Mouse (Mus musculus) liver, embryonic 12.5 days (tissue): ENCODE measurements at regions not wholly inside any gene's neighbourhood (a gene's known extent, or its start where the extent isn't known, plus 50 kb on each side); places are given as distances from the start of the nearest gene placed in this dataset.

ENCODE experiments used
- ATAC-seq: fragments of 200-750 bp; cut with Nextera tagmentation; 2 replicates; pipeline ENCODE4 v1.8.0; 2017; ENCODE audit warnings: moderate number of reproducible peaks, mild to moderate bottlenecking, moderate library complexity
- H3K27ac ChIP-seq: fragments of 300-500 bp; sonication (generic); 2 replicates; pipeline ENCODE4 v1.5.1; 2016; ENCODE audit warnings: mild to moderate bottlenecking
- H3K27me3 ChIP-seq: fragments of 300-500 bp; sonication (generic); replicated peaks from 2 replicates; pipeline ENCODE4 v1.6.1; 2016; ENCODE audit warnings: mild to moderate bottlenecking, moderate library complexity
- H3K36me3 ChIP-seq: fragments of 300-500 bp; sonication (generic); 2 replicates; pipeline ENCODE4 v1.6.1; 2016; ENCODE audit warnings: mild to moderate bottlenecking, moderate library complexity
- H3K4me1 ChIP-seq: fragments of 300-500 bp; sonication (generic); 2 replicates; pipeline ENCODE4 v1.6.1; 2016
- H3K4me2 ChIP-seq: fragments of 300-500 bp; sonication (generic); 2 replicates; pipeline ENCODE4 v1.6.1; 2016; ENCODE audit warnings: mild to moderate bottlenecking, moderate library complexity
- H3K4me3 ChIP-seq: fragments of 300-500 bp; sonication (generic); 2 replicates; pipeline ENCODE4 v1.5.1; 2016; ENCODE audit warnings: mild to moderate bottlenecking, moderate library complexity
- H3K9ac ChIP-seq: fragments of 300-500 bp; sonication (generic); 2 replicates; pipeline ENCODE4 v1.6.1; 2016; ENCODE audit warnings: mild to moderate bottlenecking, moderate library complexity
- H3K9me3 ChIP-seq: fragments of 300-500 bp; sonication (generic); replicated peaks from 2 replicates; pipeline ENCODE4 v1.6.1; 2016; ENCODE audit warnings: mild to moderate bottlenecking, moderate library complexity
- WGBS: fragments of 180-500 bp; shearing (Covaris S2); methylation state at CpG from one replicate; pipeline ENCODE4 v1.1.7; 2016; ENCODE audit not compliant: insufficient replicate concordance; 5-methylcytosine and 5-hydroxymethylcytosine counted together

DNA sequence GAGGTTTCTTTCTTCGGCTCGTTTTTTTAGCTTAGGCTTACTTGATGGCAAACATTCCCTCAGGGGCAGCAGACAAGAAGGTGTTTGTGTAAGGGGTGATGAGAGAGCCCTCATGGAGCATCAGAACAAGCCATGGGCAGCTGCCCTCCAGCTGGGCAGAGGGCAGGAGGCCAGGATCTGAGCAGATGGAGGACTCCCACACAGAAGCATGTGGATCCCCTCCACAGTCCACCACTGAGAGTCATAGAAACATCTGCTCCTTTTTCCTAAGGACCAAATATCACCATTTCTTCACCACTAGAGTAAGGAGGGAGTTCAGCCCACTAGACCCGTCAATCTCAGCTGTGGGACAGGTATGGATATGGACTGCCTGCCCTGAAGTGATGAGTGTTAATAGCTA is 214.4 kb downstream of the Qk start:
- no peak overlapping the region for H3K9ac ChIP-seq
- H3K4me1 ChIP-seq: no peaks in the 10 kb centered on the region
- H3K27me3 ChIP-seq: no peaks in the 10 kb centered on the region
- no peak overlapping the region for H3K4me2 ChIP-seq
- no peak overlapping the region for H3K27ac ChIP-seq
- no peak for ATAC-seq
- 68% methylated on average over 3 of the region's 3 CpGs for WGBS
- H3K4me3 ChIP-seq: no peak overlapping the region
- H3K36me3 ChIP-seq: no peaks in the 10 kb centered on the region
- H3K9me3 ChIP-seq: no peaks in the 10 kb centered on the region

DNA sequence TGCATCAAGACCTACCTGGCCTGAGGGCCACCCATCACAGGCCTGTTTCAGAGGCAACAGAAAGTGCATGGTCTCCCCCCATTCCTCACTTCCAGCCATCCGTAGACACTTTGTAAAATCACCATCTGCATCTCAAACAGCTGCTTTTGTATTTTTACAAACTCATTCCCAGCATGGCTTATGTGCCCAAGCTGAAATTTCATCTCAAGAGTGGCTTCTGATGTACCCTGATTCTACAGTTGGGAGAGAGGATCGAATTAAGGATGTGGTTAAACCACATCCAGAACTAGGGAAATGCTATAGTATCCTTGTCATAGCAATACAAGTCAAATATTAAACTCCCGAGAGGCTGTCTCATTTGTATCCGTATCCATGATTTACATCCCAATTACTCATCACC is 221.5 kb downstream of the Qk start:
- peaks cover 2% of the 10 kb centered on the region; the same call in 1 of the 2 replicates for H3K4me1 ChIP-seq
- H3K9me3 ChIP-seq: no peaks in the 10 kb centered on the region
- ATAC-seq: no peak
- no peak overlapping the region for H3K27ac ChIP-seq
- WGBS: 52% methylated on average over 4 of the region's 4 CpGs
- no peaks in the 10 kb centered on the region for H3K36me3 ChIP-seq
- no peak overlapping the region for H3K4me3 ChIP-seq
- no peak overlapping the region for H3K4me2 ChIP-seq
- no peak overlapping the region for H3K9ac ChIP-seq
- H3K27me3 ChIP-seq: no peaks in the 10 kb centered on the region

DNA sequence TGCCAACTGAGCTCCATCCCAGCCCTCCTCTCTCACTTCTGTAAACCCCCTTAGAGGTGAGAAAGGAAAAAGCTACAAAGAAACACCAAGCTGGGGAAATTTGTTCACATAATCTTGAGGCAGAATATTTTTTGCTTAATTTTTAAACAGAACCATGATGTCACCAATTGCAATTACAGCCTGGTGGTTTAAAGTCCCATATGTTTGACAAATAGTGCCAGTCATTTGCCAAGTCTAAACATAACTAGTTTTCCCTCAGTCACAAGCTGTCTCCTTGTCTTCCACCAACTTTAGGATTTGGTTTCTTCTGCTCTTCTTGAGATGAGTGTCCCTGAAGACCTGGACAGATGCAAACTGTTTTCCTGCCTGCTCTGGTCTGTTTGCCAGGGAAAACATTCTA is 222.0 kb downstream of the Qk start:
- H3K4me1 ChIP-seq: peaks cover 3% of the 10 kb centered on the region; the same call in 1 of the 2 replicates
- H3K36me3 ChIP-seq: no peaks in the 10 kb centered on the region
- no peak overlapping the region for H3K27ac ChIP-seq
- no peak for ATAC-seq
- H3K9ac ChIP-seq: no peak overlapping the region
- no peaks in the 10 kb centered on the region for H3K27me3 ChIP-seq
- H3K4me3 ChIP-seq: no peak overlapping the region
- no peak overlapping the region for H3K4me2 ChIP-seq
- H3K9me3 ChIP-seq: no peaks in the 10 kb centered on the region

DNA sequence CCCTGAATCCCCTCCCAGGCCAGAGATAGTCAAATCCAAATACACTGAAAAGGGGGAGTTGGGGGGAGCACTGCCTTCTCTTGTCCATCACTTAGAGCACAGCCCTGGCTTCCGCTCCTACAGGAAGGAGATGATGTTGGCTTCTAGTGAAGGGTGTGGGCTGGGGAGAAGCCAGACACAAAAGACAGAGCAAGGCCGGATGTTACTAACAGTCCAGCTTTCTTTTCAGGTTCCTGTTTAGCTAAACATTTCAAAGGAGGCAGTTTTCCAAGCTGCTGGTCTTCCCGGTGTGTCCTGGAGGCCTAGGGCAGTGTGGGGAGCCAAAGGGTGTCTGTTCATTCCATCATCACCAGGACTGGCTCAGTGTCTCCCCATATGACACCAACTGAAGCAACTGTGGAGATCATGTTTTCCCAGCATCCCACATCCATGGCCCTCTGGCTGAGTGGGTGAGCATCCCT is 223.8 kb downstream of the Qk start:
- Histone ChIP-seq H3K9ac (no peak overlapping the region), H3K27me3 (no peaks in the 10 kb centered on the region), H3K4me2 (no peak overlapping the region), H3K9me3 (no peaks in the 10 kb centered on the region), H3K27ac (no peak overlapping the region), H3K36me3 (no peaks in the 10 kb centered on the region), H3K4me3 (no peak overlapping the region), H3K4me1 (peaks cover 3% of the 10 kb centered on the region; the same call in 1 of the 2 replicates)
- 51% methylated on average over 3 of the region's 3 CpGs for WGBS
- no peak for ATAC-seq

DNA sequence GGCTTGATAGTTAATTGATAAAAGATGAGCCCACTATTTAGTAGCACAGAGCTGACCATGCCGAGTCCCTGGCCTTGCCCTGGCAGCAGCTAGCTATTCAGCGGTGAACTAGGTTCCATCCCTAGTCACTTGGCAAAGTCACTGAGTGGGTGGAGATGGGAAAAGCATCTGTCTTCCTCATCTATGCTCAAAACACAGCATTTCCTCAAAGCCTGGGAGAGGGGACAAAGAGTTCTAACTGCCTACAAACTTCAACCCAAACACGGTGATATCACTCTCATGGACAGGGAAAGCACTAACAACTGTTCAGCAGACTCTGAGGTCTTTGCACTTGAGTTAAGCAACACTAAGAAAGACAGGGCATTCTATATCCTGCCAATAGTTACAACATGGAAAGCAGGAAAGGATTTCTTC is 225.5 kb downstream of the Qk start:
- no peaks in the 10 kb centered on the region for H3K36me3 ChIP-seq
- H3K27ac ChIP-seq: no peak overlapping the region
- H3K4me1 ChIP-seq: peaks cover 3% of the 10 kb centered on the region; the same call in 1 of the 2 replicates
- WGBS: 54% methylated on average over 3 of the region's 3 CpGs
- no peak for ATAC-seq
- no peak overlapping the region for H3K9ac ChIP-seq
- H3K9me3 ChIP-seq: no peaks in the 10 kb centered on the region
- H3K27me3 ChIP-seq: no peaks in the 10 kb centered on the region
- no peak overlapping the region for H3K4me2 ChIP-seq
- H3K4me3 ChIP-seq: no peak overlapping the region

DNA sequence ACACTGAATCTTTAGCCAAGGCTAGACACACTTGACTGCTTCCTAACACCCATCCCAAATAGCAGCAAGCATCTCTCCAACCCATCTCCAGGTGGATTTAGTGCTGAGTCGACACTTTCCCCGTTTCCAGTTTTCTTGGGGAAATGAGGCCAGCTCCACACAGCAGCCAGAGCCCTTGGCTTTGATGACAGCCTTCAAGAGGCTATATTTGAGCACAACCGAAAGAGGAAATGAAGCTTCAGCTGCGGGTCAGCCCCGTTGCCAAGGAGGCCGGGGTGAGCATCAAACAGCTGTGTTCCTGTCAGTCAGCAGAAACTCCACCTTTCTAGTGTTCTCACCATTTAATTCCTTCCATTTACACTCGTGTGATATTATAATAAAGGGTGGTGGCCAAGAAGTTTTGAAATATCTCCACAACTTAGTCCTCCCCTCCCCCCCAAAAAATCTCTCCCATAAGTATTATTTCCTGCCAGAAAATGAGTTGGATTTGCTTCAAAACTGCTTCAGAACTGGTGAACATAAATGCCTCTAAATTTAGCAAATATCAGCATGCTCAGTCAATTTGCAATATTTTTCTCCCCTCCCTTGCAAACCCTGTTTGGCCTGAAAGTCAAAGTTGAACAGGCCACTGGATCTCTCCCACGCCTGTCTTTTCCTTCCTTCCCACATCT is 226.1 kb downstream of the Qk start:
- peaks cover 3% of the 10 kb centered on the region; the same call in 1 of the 2 replicates for H3K4me1 ChIP-seq

DNA sequence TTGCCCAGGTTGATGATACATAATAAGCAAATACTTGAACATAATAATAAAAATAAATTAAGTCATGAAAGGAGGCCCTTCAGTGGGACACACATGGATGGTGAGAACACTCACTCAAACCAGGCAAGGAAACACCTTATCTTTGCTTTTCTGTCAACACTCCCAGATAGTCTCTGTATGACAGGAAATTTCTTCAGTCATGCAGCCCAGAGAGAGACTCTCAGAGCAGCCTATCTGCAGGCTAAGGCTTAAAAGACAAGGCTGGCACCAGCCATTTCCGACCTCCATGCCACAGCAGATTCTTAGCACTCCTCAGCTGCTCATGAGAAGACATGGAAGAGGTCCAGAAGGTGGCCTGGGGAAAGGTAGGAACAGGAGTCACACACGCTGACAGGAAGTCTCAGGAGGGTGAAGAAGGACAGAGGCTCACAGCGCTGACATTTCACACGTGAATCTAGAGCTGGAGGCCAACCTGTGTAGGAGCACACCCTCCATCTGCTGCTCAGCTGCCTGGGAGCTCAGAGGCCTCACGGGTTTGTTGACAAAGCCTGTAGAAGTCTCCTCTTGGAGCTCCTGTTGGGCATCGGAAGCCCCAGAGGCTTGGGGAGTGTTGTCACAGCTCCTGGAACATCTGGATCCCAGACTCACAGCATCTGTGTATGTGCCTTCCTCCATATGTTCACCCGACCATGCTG is 232.3 kb downstream of the Qk start:
- H3K9ac ChIP-seq: no peak overlapping the region
- H3K4me3 ChIP-seq: no peak overlapping the region
- H3K36me3 ChIP-seq: no peaks in the 10 kb centered on the region
- 0 out of 2 replicates have a peak, but pooled peaks cover 5% of the 10 kb centered on the region for H3K4me1 ChIP-seq
- ATAC-seq: no peak
- no peaks in the 10 kb centered on the region for H3K27me3 ChIP-seq
- no peak overlapping the region for H3K27ac ChIP-seq
- 53% methylated on average over 7 of the region's 7 CpGs for WGBS
- no peak overlapping the region for H3K4me2 ChIP-seq
- H3K9me3 ChIP-seq: no peaks in the 10 kb centered on the region

More for the DNA sequence above, 226.1 kb downstream of the Qk start:
- 27% methylated on average over 8 of the region's 8 CpGs for WGBS
- no peak for ATAC-seq
- Histone ChIP-seq H3K36me3 (no peaks in the 10 kb centered on the region), H3K9ac (no peak overlapping the region), H3K9me3 (no peaks in the 10 kb centered on the region), H3K27me3 (no peaks in the 10 kb centered on the region), H3K27ac (no peak overlapping the region), H3K4me2 (no peak overlapping the region), H3K4me3 (no peak overlapping the region)

DNA sequence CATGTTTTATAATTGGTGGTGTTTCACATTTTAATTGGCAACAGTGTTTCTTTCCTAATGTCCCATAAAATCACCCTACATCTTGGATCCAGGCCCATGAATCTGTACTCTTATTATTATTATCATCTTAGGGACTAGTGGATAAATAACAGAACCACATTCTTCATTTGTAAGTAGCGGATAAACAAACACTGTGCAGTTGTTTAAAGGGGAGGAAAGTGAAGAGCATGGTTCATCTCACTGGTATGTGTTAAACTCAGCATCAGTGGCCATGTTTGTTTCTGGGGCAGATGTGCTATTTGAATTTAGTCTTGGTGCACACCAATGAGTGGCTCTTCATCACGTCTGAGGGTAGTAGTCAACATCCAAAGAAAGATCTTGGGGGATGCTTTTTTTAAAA is 233.1 kb downstream of the Qk start:
- Histone ChIP-seq H3K36me3 (no peaks in the 10 kb centered on the region), H3K27ac (no peak overlapping the region), H3K27me3 (no peaks in the 10 kb centered on the region), H3K9me3 (no peaks in the 10 kb centered on the region), H3K4me1 (0 out of 2 replicates have a peak, but pooled peaks cover 5% of the 10 kb centered on the region), H3K4me3 (no peak overlapping the region), H3K9ac (no peak overlapping the region), H3K4me2 (no peak overlapping the region)
- 66% methylated on average over 2 of the region's 2 CpGs for WGBS
- ATAC-seq: no peak

DNA sequence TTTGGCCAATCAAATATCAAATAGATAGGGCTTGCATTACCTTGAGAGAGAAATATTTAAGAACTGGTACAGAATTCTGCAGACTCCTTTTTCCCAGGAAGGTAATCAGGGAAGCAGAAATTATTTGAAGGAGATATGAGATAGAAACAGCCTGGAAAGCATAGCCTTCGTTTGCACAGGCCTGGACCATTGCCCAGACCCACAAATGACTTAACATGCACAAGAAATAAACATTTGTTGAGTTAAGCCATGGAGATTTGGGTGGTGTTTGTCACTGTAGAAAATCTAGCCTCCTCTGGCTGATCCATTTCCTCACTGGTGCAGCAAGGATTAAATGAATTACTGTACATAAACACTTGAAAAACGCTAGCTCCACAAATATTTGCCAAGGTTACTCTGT is 233.5 kb downstream of the Qk start:
- Histone ChIP-seq H3K27me3 (no peaks in the 10 kb centered on the region), H3K4me2 (no peak overlapping the region), H3K4me3 (no peak overlapping the region), H3K9ac (no peak overlapping the region), H3K9me3 (no peaks in the 10 kb centered on the region), H3K36me3 (no peaks in the 10 kb centered on the region), H3K27ac (no peak overlapping the region), H3K4me1 (0 out of 2 replicates have a peak, but pooled peaks cover 5% of the 10 kb centered on the region)
- 50% methylated on average over 2 of the region's 2 CpGs for WGBS
- no peak for ATAC-seq

DNA sequence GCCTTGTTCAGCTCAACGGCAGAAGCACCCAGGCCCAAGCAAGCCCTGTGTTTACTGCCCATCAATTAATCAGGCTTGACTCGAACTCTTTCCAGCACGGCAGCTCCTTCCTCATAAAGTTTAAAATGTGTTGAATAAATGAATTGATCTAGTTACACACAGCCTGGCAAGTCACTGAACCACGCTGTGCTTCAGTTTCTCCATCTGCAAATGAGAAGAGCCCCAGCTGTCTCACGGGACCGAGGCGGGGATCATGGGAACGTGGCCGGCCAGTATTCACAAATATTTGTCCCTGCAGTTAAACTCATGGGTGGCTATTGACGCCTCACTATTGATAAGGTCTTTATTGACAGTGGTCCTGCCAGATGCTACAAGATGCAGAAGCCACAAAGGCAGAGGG is 237.9 kb downstream of the Qk start:
- no peak overlapping the region for H3K9ac ChIP-seq
- no peak overlapping the region for H3K4me3 ChIP-seq
- H3K36me3 ChIP-seq: no peaks in the 10 kb centered on the region
- H3K27me3 ChIP-seq: no peaks in the 10 kb centered on the region
- 69% methylated on average over 10 of the region's 10 CpGs for WGBS
- H3K27ac ChIP-seq: no peak overlapping the region
- H3K4me1 ChIP-seq: no peaks in the 10 kb centered on the region
- no peaks in the 10 kb centered on the region for H3K9me3 ChIP-seq
- H3K4me2 ChIP-seq: no peak overlapping the region
- no peak for ATAC-seq

DNA sequence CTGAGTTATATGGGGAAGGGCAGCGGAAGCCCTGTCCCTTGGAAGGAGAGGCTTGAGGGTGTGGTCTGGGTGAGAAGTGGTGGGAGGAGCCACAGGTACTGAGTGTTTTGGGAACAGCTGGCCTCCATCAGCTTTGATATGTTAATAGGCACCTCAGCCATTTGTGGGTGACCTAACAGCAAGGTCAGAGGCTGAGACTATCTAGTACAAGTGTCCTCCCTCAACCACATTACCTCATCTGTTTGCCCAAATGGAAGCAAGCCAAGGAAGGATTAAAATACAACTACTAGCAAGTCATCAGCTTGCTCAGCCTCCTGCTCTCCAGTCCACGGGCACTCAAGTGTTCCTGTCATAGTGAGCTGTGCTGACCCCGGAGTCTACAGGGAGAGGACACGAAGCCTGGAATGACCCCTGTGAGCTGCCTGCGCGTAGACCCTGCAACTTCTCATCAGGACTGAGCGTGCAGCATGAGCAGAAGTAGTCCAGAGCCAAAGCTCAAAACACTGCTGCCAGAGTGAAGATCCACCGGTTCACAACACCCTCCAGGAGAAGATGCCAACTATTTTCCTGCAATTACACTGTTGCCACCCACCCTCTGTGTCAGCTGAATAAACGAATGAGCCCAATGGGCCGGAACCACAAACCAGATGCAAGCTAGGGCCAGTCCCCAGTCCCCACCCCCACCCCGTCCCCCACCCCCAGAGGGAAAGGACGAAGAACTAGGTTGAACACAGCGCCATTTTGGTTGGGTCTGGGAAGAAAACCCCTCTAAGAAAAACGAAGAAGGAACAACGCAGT is 239.6 kb downstream of the Qk start:
- Histone ChIP-seq H3K9ac (no peak overlapping the region), H3K27me3 (no peaks in the 10 kb centered on the region), H3K9me3 (no peaks in the 10 kb centered on the region), H3K4me2 (no peak overlapping the region), H3K27ac (no peak overlapping the region), H3K4me3 (no peak overlapping the region), H3K4me1 (no peaks in the 10 kb centered on the region), H3K36me3 (no peaks in the 10 kb centered on the region)
- WGBS: 68% methylated on average over 15 of the region's 15 CpGs
- ATAC-seq: peak; percentile 32; the same call in 1 of the 2 replicates
